Mouse (Mus musculus): ENCODE measurements around the gene Htatsf1. TPM values are rescaled to one million over a fixed set of nuclear protein-coding genes. Genes with fewer than 3 reads are reported as not detected.

The Htatsf1 gene
- polyA plus RNA-seq (2014; fragmentation: Illumina TruSeq; extraction: RNeasy Lipid Tissue Mini Kit (QIAGEN cat#74804); ENCODE audit: low read depth, low replicate concordance) = 39.8 TPM

GRCm38 (mm10) chrX:57053174-57053992 lies at the start of gene Htatsf1:
TSS of gene Htatsf1 (plus strand) at chrX:57053583.

DNA sequence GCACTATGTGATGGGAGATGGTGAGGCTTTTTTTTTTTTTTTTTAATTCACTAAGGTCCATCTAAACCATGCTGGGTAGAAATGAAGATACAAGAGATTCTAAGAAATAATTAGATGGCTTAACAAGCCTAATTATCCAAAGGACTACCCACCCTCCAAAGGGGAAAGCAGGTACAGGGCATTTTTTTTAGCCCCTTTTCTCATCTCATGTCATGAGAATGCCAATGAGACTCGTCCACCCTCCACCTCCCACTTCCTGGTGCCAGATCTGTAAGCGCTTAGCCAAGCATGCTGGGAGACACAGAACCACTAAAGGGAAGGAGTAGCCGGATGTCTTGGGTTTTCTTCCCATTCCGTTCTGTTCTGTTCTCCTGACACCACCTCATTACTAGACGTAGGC lies 10.6 kb upstream of the Htatsf1 start, which contains the start of gene Brs3:
Gene Brs3, plus strand, starts transcription at position 301 of the 400 bp plus-strand sequence.

DNA sequence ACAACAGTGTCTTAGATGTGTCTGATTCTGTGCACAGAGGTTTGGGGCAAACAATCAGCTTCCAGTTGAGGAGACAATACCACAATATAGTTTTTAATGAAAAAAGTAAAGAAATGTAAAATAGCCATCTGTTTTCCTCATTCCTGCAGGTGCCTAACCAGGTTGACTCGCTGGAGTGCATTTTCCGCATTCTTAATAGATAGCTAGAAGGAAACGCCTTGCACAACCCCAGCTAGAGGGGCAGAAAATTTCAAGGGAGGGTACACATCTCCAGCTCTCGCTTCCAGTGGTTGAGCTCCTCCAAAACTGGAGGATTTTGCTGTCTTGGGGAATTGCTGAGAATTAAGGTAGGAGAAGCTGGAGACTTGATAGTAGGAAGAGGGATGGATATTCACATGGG lies 34.4 kb downstream of the Htatsf1 start, which contains the start of gene Vgll1:
Gene Vgll1, plus strand, starts transcription at position 301 of the 400 bp plus-strand sequence.

Other genes starting within 250 kb of the Htatsf1 start
- not detected for gene Map7d3, start 231.3 kb upstream of the Htatsf1 start, polyA plus RNA-seq (2014; fragmentation: Illumina TruSeq; extraction: RNeasy Lipid Tissue Mini Kit (QIAGEN cat#74804); ENCODE audit: low read depth, low replicate concordance)
- gene Adgrg4, start 183.4 kb upstream of the Htatsf1 start, polyA plus RNA-seq (2014; fragmentation: Illumina TruSeq; extraction: RNeasy Lipid Tissue Mini Kit (QIAGEN cat#74804); ENCODE audit: low read depth, low replicate concordance) = not detected
- not detected for gene Brs3, start 10.5 kb upstream of the Htatsf1 start, polyA plus RNA-seq (2014; fragmentation: Illumina TruSeq; extraction: RNeasy Lipid Tissue Mini Kit (QIAGEN cat#74804); ENCODE audit: low read depth, low replicate concordance)
- not detected for gene Vgll1, start 34.5 kb downstream of the Htatsf1 start, polyA plus RNA-seq (2014; fragmentation: Illumina TruSeq; extraction: RNeasy Lipid Tissue Mini Kit (QIAGEN cat#74804); ENCODE audit: low read depth, low replicate concordance)
- not detected for gene Cd40lg, start 158.6 kb downstream of the Htatsf1 start, polyA plus RNA-seq (2014; fragmentation: Illumina TruSeq; extraction: RNeasy Lipid Tissue Mini Kit (QIAGEN cat#74804); ENCODE audit: low read depth, low replicate concordance)

Measured in liver, adult 10 weeks (tissue).